Mouse (Mus musculus) ES-Bruce4 (cell line): ENCODE results near the gene Klrd1.

Source experiments
- CTCF ChIP-seq: IDR thresholded peaks from one replicate; pipeline ENCODE4 v1.8.1; 2011; ENCODE audit warnings: low read depth, low read length
- POLR2A ChIP-seq: IDR thresholded peaks from one replicate; pipeline ENCODE4 v1.8.1; 2011; ENCODE audit warnings: low read length; ENCODE audit not compliant: insufficient read depth

GRCm38 (mm10) chr6:129591508-129591907, at the start of gene Klrd1:
- TF ChIP-seq CTCF (no peak), POLR2A (no peak)
